Mouse (Mus musculus) limb, embryonic 12.5 days (tissue): ENCODE results near the gene 9530053A07Rik. TPM values are rescaled to one million over a fixed set of nuclear protein-coding genes. Genes with fewer than 3 reads are reported as not detected.
A peak's percentile ranks its signal among the peaks of the same experiment; 100 is the strongest.
"Not testable (repeated sequence)": the region's sequence is repeated elsewhere in the genome, so short reads cannot be mapped to it uniquely, and the experiment has no call there.

ENCODE experiments used
- ATAC-seq: fragments of 200-750 bp; cut with Nextera tagmentation; 2 replicates; pipeline ENCODE4 v1.8.0; 2017; ENCODE audit warnings: low read depth, moderate TSS enrichment; ENCODE audit not compliant: insufficient number of reproducible peaks, insufficient read depth, low FRiP score, low TSS enrichment
- H3K27ac ChIP-seq: fragments of 300-500 bp; sonication (generic); 2 replicates; pipeline ENCODE4 v1.5.1; 2016; ENCODE audit warnings: mild to moderate bottlenecking, moderate library complexity
- H3K27me3 ChIP-seq: fragments of 300-500 bp; sonication (generic); 2 replicates; pipeline ENCODE4 v1.6.1; 2016; ENCODE audit warnings: mild to moderate bottlenecking, moderate library complexity
- H3K36me3 ChIP-seq: fragments of 300-500 bp; sonication (generic); 2 replicates; pipeline ENCODE4 v1.6.1; 2016; ENCODE audit warnings: mild to moderate bottlenecking, moderate library complexity
- H3K4me1 ChIP-seq: fragments of 300-500 bp; sonication (generic); replicated peaks from 2 replicates; pipeline ENCODE4 v1.6.1; 2016
- H3K4me2 ChIP-seq: fragments of 300-500 bp; sonication (generic); 2 replicates; pipeline ENCODE4 v1.6.1; 2016; ENCODE audit warnings: mild to moderate bottlenecking, moderate library complexity
- H3K4me3 ChIP-seq: fragments of 300-500 bp; sonication (generic); replicated peaks from 2 replicates; pipeline ENCODE4 v1.5.1; 2016; ENCODE audit warnings: mild to moderate bottlenecking
- H3K9ac ChIP-seq: fragments of 300-500 bp; sonication (generic); replicated peaks from 2 replicates; pipeline ENCODE4 v1.6.1; 2016; ENCODE audit warnings: mild to moderate bottlenecking, moderate library complexity
- H3K9me3 ChIP-seq: fragments of 300-500 bp; sonication (generic); 2 replicates; pipeline ENCODE4 v1.6.1; 2016; ENCODE audit warnings: mild to moderate bottlenecking, moderate library complexity
- WGBS: fragments of 180-500 bp; shearing (Covaris S2); methylation state at CpG from one replicate; pipeline ENCODE4 v1.1.7; 2016; 5-methylcytosine and 5-hydroxymethylcytosine counted together
- polyA plus RNA-seq: library from polyadenylated mRNA; unstranded; fragments of >200 nt; fragmentation: Nextera tagmentation; extraction: Ambion mirVana; gene quantifications from 2 replicates; pipeline ENCODE4 v1.2.1, GENCODE M21; 2016

The 9530053A07Rik gene
- polyA plus RNA-seq, 1 experiment from 2014 or later: 0.04 TPM

DNA sequence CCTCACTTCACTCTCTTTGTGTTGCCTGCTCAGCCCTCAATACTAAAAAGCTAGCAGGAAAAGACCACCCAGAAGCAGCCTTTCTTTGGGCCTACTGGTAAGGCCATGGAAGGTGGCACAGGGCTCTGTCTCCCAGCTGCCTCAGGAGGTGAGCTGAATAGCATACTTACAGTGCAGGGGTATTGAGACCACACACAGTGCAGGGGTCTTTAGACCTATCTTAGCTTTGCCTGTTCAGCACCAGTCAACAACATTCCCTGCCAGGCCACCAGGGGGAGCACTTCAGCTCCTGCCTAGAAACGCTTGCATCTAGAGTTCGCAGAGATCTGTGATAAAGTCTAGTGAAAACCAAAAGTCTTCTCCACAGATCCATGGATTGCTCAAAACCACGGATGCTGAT, 19.0 kb downstream of the 9530053A07Rik start:
- no peak overlapping the region for H3K27ac ChIP-seq
- H3K27me3 ChIP-seq: peaks cover 12% of the 10 kb centered on the region; the same call in 1 of the 2 replicates
- ATAC-seq: no peak; the same call in 1 of the 2 replicates
- WGBS: 27% methylated on average over 3 of the region's 3 CpGs
- H3K9me3 ChIP-seq: peaks cover 8% of the 10 kb centered on the region; the same call in 1 of the 2 replicates
- H3K4me3 ChIP-seq: no peak overlapping the region
- no peak overlapping the region for H3K4me2 ChIP-seq
- no peak overlapping the region for H3K9ac ChIP-seq
- no peaks in the 10 kb centered on the region for H3K36me3 ChIP-seq
- H3K4me1 ChIP-seq: no peaks in the 10 kb centered on the region

DNA sequence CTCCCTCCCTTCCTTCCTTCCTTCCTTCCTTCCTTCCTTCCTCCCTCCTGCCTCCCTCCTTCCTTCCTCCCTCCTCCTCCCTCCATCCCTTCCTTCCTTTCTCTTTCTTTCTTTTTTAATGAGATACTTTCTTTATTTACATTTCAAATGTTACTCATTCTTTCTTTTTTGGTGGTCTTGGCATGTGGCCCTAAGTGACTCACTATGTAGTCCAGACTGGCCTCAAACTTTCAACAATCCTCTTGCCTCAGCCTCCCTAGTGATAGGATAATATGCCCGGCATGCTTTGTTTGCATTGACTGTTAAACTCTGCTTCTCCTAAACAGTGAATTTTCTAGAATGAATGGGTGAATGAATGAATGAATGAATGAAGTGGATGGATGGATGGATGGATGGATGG, 20.6 kb downstream of the 9530053A07Rik start:
- H3K4me1 ChIP-seq: no peaks in the 10 kb centered on the region
- ATAC-seq: no peak
- peaks cover 12% of the 10 kb centered on the region; the same call in 1 of the 2 replicates for H3K27me3 ChIP-seq
- H3K27ac ChIP-seq: no peak overlapping the region
- H3K9me3 ChIP-seq: no peaks in the 10 kb centered on the region
- H3K4me2 ChIP-seq: no peak overlapping the region
- H3K36me3 ChIP-seq: no peaks in the 10 kb centered on the region
- no peak overlapping the region for H3K4me3 ChIP-seq
- 83% methylated on average over 1 of the region's 1 CpGs for WGBS
- H3K9ac ChIP-seq: no peak overlapping the region

GRCm38 (mm10) chr7:28151584-28152221, 22.4 kb downstream of the 9530053A07Rik start:
- no peak for ATAC-seq
- no peak overlapping the region for H3K4me2 ChIP-seq
- peaks cover 12% of the 10 kb centered on the region; the same call in 1 of the 2 replicates for H3K27me3 ChIP-seq
- H3K9ac ChIP-seq: 0 out of 2 replicates have a peak overlapping the region, but pooled peaks have one; percentile 9
- H3K4me1 ChIP-seq: no peaks in the 10 kb centered on the region
- H3K4me3 ChIP-seq: no peak overlapping the region
- WGBS: 15% methylated on average over 13 of the region's 13 CpGs
- no peaks in the 10 kb centered on the region for H3K9me3 ChIP-seq
- H3K36me3 ChIP-seq: no peaks in the 10 kb centered on the region
- H3K27ac ChIP-seq: no peak overlapping the region

- 42% methylated on average over 5 of the region's 5 CpGs for WGBS
- H3K27ac ChIP-seq, H3K9me3 ChIP-seq, H3K4me3 ChIP-seq, H3K4me1 ChIP-seq, ATAC-seq, H3K36me3 ChIP-seq, H3K4me2 ChIP-seq, H3K9ac ChIP-seq: not testable (repeated sequence)
- H3K27me3 ChIP-seq: peaks cover 12% of the 10 kb centered on the region; the same call in 1 of the 2 replicates
Observed at GRCm38 (mm10) chr7:28153595-28153994, 24.3 kb downstream of the 9530053A07Rik start.

- H3K36me3 ChIP-seq: no peaks in the 10 kb centered on the region
- no peaks in the 10 kb centered on the region for H3K27me3 ChIP-seq
- no peaks in the 10 kb centered on the region for H3K9me3 ChIP-seq
- no peak for ATAC-seq
- no peak overlapping the region for H3K27ac ChIP-seq
- no peaks in the 10 kb centered on the region for H3K4me1 ChIP-seq
- H3K4me2 ChIP-seq: no peak overlapping the region
- H3K4me3 ChIP-seq: no peak overlapping the region
- WGBS: 45% methylated on average over 6 of the region's 6 CpGs
- no peak overlapping the region for H3K9ac ChIP-seq
Observed at GRCm38 (mm10) chr7:28159292-28159691, 30.0 kb downstream of the 9530053A07Rik start.

DNA sequence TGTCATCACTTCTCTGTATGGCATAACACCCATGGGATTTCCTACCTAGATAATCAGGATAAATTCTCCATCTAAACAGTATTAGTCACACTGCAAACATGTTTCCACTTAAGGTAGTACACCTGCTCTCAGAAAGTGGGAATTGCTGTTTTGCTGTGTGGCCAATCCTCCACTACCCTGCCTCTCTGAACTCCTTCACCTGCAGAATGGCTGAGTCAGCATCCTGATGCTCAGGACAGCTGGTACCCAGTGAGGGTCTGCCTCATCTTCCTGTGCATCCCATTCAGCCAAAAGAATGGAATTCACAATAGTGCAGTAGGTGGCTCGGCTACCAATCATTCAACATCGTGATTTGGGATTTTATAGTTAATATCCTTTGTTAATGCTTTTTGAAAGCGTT, 30.6 kb downstream of the 9530053A07Rik start:
- Histone ChIP-seq H3K4me3 (no peak overlapping the region), H3K36me3 (no peaks in the 10 kb centered on the region), H3K4me1 (no peaks in the 10 kb centered on the region), H3K4me2 (no peak overlapping the region), H3K9me3 (no peaks in the 10 kb centered on the region), H3K27ac (no peak overlapping the region), H3K27me3 (no peaks in the 10 kb centered on the region), H3K9ac (no peak overlapping the region)
- 83% methylated on average over 3 of the region's 3 CpGs for WGBS
- no peak for ATAC-seq

GRCm38 (mm10) chr7:28161163-28161749, 32.0 kb downstream of the 9530053A07Rik start:
- H3K4me1 ChIP-seq: no peaks in the 10 kb centered on the region
- H3K4me2 ChIP-seq: no peak overlapping the region
- H3K27me3 ChIP-seq: no peaks in the 10 kb centered on the region
- WGBS: 50% methylated on average over 9 of the region's 9 CpGs
- H3K36me3 ChIP-seq: no peaks in the 10 kb centered on the region
- no peak for ATAC-seq
- H3K9me3 ChIP-seq: peaks cover 8% of the 10 kb centered on the region; the same call in 1 of the 2 replicates
- no peak overlapping the region for H3K4me3 ChIP-seq
- H3K9ac ChIP-seq: no peak overlapping the region
- H3K27ac ChIP-seq: no peak overlapping the region

- no peak overlapping the region for H3K4me3 ChIP-seq
- peaks cover 8% of the 10 kb centered on the region; the same call in 1 of the 2 replicates for H3K9me3 ChIP-seq
- WGBS: 82% methylated on average over 6 of the region's 6 CpGs
- H3K27ac ChIP-seq: no peak overlapping the region
- H3K4me1 ChIP-seq: peaks cover 11% of the 10 kb centered on the region
- H3K36me3 ChIP-seq: no peaks in the 10 kb centered on the region
- no peaks in the 10 kb centered on the region for H3K27me3 ChIP-seq
- H3K4me2 ChIP-seq: no peak overlapping the region
- no peak for ATAC-seq
- H3K9ac ChIP-seq: no peak overlapping the region
Observed at GRCm38 (mm10) chr7:28165406-28165805, 36.1 kb downstream of the 9530053A07Rik start.

GRCm38 (mm10) chr7:28168320-28169115, 39.3 kb downstream of the 9530053A07Rik start:
- H3K27me3 ChIP-seq: no peaks in the 10 kb centered on the region
- ATAC-seq: no peak
- peak overlapping the region; percentile 60 for H3K9ac ChIP-seq
- peaks cover 8% of the 10 kb centered on the region; the same call in 1 of the 2 replicates for H3K9me3 ChIP-seq
- 11% methylated on average over 9 of the region's 9 CpGs for WGBS
- peaks cover 24% of the 10 kb centered on the region for H3K4me1 ChIP-seq
- peak overlapping the region; percentile 82 for H3K4me2 ChIP-seq
- H3K4me3 ChIP-seq: peak overlapping the region; percentile 86
- H3K36me3 ChIP-seq: no peaks in the 10 kb centered on the region
- H3K27ac ChIP-seq: peak overlapping the region; percentile 85

- under 1% methylated on average over 80 of the region's 80 CpGs for WGBS
- Histone ChIP-seq H3K27ac (peak within 1 kb of the TSS; percentile 85), H3K4me1 (peaks cover 24% of the 10 kb centered on the region), H3K9me3 (peaks cover 8% of the 10 kb centered on the region; the same call in 1 of the 2 replicates), H3K36me3 (peaks cover 3% of the 10 kb centered on the region), H3K4me2 (peak within 1 kb of the TSS; percentile 82), H3K27me3 (no peaks in the 10 kb centered on the region), H3K9ac (peak within 1 kb of the TSS; percentile 80), H3K4me3 (peak within 1 kb of the TSS; percentile 86)
- ATAC-seq: peak; percentile 72
Observed at GRCm38 (mm10) chr7:28169489-28170422, 40.5 kb downstream of the 9530053A07Rik start, which contains the start of gene Fbl. Gene Fbl, plus strand, starts transcription at chr7:28169710.
